Mouse (Mus musculus) testis, adult 2 months (tissue): ENCODE results near the gene Scp2d1.

Experiments used
- CTCF ChIP-seq: fragments of 200-500 bp; IDR thresholded peaks from 2 replicates; pipeline ENCODE4 v1.5.1; 2012; ENCODE audit warnings: low read depth, mild to moderate bottlenecking, inconsistent platforms, low read length, moderate library complexity; ENCODE audit not compliant: control insufficient read depth, insufficient read depth, insufficient replicate concordance
- POLR2A ChIP-seq: fragments of 200-500 bp; IDR thresholded peaks from 2 replicates; pipeline ENCODE4 v1.6.1; 2012; ENCODE audit warnings: low read depth, mild to moderate bottlenecking, inconsistent platforms, low read length, moderate library complexity; ENCODE audit not compliant: control insufficient read depth

- TF ChIP-seq POLR2A (no peak), CTCF (no peak)
These were observed 31.7 kb upstream of the Scp2d1 start for GRCm38 (mm10) chr2:144791671-144792294.
